Mouse (Mus musculus) layer of hippocampus, postnatal 25 days (tissue): ENCODE measurements around the gene Olfr259. TPM values are rescaled to one million over a fixed set of nuclear protein-coding genes. Genes with fewer than 3 reads are reported as not detected.

ENCODE experiments used
- DNase-seq, 2 experiments: peaks; one replicate each; pipeline ENCODE4 v3.0.0; 2022; ENCODE audit warnings: mixed read lengths in 2 of 2, low spot score in 1 of 2; ENCODE audit errors: extremely low spot score in 1 of 2
- total RNA-seq, 2 experiments: library from RNA; stranded (reverse); gene quantifications; 2 replicates each; pipeline ENCODE4 v1.2.3; 2021

Gene Olfr259
- not detected for total RNA-seq

- no peak for DNase-seq
Observed at GRCm38 (mm10) chr2:87114467-87114866, at the start of gene Olfr259. TSS of gene Olfr259 (minus strand) at chr2:87114567.

GRCm38 (mm10) chr2:87152524-87152923 lies 38.2 kb upstream of the Olfr259 start, which contains the start of gene Olfr1111:
TSS of gene Olfr1111 (minus strand) at chr2:87152624.
- DNase-seq, result no peak

GRCm38 (mm10) chr2:87140200-87140599 lies 25.8 kb upstream of the Olfr259 start, which contains the start of gene Olfr1110:
TSS of gene Olfr1110 (minus strand) at chr2:87140300.
- DNase-seq, result no peak

GRCm38 (mm10) chr2:87095908-87096307 lies 18.5 kb downstream of the Olfr259 start, which contains the start of gene Olfr1109:
TSS of gene Olfr1109 (minus strand) at chr2:87096008.
- no peak for DNase-seq

- no peak for DNase-seq
Observed at GRCm38 (mm10) chr2:87075717-87076116, 38.6 kb downstream of the Olfr259 start, which contains the start of gene Olfr1107. TSS of gene Olfr1107 (minus strand) at chr2:87075817.

Other genes starting within 250 kb of the Olfr259 start
- not detected for gene Gm13723, start 239.8 kb downstream of the Olfr259 start, total RNA-seq
- gene Olfr1097, start 222.4 kb downstream of the Olfr259 start, total RNA-seq, result not detected
- not detected for gene Olfr1098, start 190.0 kb downstream of the Olfr259 start, total RNA-seq
- gene Olfr1099, start 153.9 kb downstream of the Olfr259 start, total RNA-seq, result not detected
- not detected for gene Olfr1100, start 134.6 kb downstream of the Olfr259 start, total RNA-seq
- not detected for gene Olfr1101, start 123.3 kb downstream of the Olfr259 start, total RNA-seq
- gene Olfr1102, start 116.2 kb downstream of the Olfr259 start, total RNA-seq, result not detected
- not detected for gene Olfr1104, start 87.5 kb downstream of the Olfr259 start, total RNA-seq
- gene Olfr1105, start 78.0 kb downstream of the Olfr259 start, total RNA-seq, result not detected
- not detected for gene Olfr1106, start 62.3 kb downstream of the Olfr259 start, total RNA-seq
- gene Olfr1107, start 38.8 kb downstream of the Olfr259 start, total RNA-seq, result not detected
- not detected for gene Olfr1109, start 18.6 kb downstream of the Olfr259 start, total RNA-seq
- not detected for gene Olfr1110, start 25.7 kb upstream of the Olfr259 start, total RNA-seq
- not detected for gene Olfr1111, start 38.1 kb upstream of the Olfr259 start, total RNA-seq
- not detected for gene Olfr1112, start 73.2 kb upstream of the Olfr259 start, total RNA-seq
- gene Olfr1113, start 94.4 kb upstream of the Olfr259 start, total RNA-seq, result not detected
- gene Olfr1115, start 133.4 kb upstream of the Olfr259 start, total RNA-seq, result not detected
- gene Olfr1116, start 153.0 kb upstream of the Olfr259 start, total RNA-seq, result not detected
- gene Olfr1118, start 193.0 kb upstream of the Olfr259 start, total RNA-seq, result not detected
- gene Olfr1120, start 240.2 kb upstream of the Olfr259 start, total RNA-seq, result not detected